Mouse (Mus musculus): ENCODE results near the gene Isy1. TPM values are rescaled to one million over a fixed set of nuclear protein-coding genes. Genes with fewer than 3 reads are reported as not detected.

The Isy1 gene
- total and polyA plus RNA-seq, 2 experiments from 2014 or later = 16.7 to 40.5 TPM

DNA sequence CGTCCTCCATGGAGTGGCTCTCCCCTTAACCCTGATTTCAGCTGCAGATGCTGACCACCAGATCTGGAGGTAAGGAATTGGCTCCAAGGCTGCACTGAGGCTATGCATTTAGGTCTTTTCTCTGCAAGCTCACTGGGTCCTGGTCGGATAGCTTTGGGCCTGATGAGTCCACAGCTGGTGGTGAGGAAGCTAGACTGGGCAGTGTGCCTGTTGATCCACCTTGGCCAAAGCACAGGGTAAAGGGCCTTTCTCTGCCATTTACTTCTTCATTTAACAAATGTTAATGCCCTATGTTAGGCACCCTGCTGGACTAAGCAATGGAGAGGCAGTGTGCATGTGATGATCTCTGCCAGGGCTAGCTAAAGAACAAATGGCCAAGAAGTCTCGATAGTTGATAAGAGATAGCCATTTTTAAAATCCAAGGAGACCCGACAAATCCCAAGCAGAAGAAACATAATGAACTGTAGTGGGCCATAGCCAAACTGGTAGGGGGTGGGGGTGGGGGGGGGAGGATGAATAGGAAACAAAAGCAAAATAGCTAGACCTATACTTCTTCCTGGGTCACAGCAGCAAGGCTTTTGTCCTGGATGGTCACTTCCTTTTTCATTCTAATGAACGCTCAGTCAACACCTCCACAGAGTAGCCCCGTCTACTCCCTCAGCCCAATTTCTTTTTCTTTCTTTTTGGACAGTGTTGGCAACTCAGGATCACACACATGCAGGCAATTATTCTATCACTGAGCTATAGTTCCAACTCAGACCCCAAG is 43.0 kb downstream of the Isy1 start:
- ATAC-seq (ENCODE audit: insufficient read depth, low read depth) (no peak), DNase-seq (ENCODE audit: low spot score) (no peak)
- Histone ChIP-seq H3K4me3 (ENCODE audit: low read depth, low read length) (no peak overlapping the region), H3K9ac (replicated peaks; ENCODE audit: low read depth, low read length) (no peak overlapping the region), H3K27me3 (ENCODE audit: control insufficient read depth, insufficient read depth, low read length) (no peaks in the 10 kb centered on the region), H3K36me3 (replicated peaks; ENCODE audit: control insufficient read depth, insufficient read depth, low read length) (peaks cover 11% of the 10 kb centered on the region), H3K4me1 (ENCODE audit: control insufficient read depth, insufficient read depth) (no peaks in the 10 kb centered on the region), H3K9me3 (replicated peaks; ENCODE audit: control insufficient read depth, low read length) (no peaks in the 10 kb centered on the region), H3K4me2 (ENCODE audit: low read depth, low read length) (no peak overlapping the region), H3K27ac (ENCODE audit: low read depth) (no peak overlapping the region)
- 63% methylated on average over 6 of the region's 6 CpGs for WGBS
- TF ChIP-seq EP300 (IDR thresholded peaks at IDR 0.05; ENCODE audit: low read depth) (no peak), CTCF (IDR thresholded peaks at IDR 0.05; ENCODE audit: low read depth) (no peak)

DNA sequence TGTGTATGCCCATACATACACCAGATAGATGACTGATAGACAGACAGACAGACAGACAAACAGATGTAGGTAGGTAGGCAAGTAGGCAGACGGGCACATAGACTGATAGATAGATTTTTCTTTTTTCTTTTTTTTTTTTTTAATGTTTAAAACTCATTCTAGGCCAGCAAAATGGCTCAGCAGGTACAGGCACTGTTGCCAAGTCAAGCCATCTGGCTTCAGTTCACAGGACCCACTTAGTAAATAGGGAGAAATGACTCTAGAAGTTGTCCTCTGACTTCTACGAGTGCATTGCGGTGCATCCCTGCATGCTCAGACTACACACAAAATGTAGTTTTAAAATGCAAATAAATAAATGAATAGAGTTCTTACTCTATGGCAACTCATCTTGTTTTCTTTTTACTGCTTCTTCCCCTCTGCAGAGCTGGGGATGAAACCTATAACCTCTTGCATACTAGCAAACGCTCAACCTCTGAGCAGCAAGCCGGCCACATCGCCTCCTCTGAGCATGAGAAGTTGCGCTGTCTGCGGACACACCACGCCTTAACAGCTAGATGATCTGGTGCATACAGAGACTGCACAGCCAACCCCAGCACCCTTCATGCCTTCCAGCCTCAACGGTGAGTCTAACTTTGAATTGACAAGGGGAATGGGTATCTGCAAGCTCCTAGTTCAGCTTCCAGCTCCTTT is 44.6 kb downstream of the Isy1 start:
- Histone ChIP-seq H3K4me2 (ENCODE audit: low read depth, low read length) (no peak overlapping the region), H3K4me1 (ENCODE audit: control insufficient read depth, insufficient read depth) (peaks cover 2% of the 10 kb centered on the region), H3K4me3 (ENCODE audit: low read depth, low read length) (no peak overlapping the region), H3K27me3 (ENCODE audit: control insufficient read depth, insufficient read depth, low read length) (no peaks in the 10 kb centered on the region), H3K9me3 (replicated peaks; ENCODE audit: control insufficient read depth, low read length) (no peaks in the 10 kb centered on the region), H3K9ac (replicated peaks; ENCODE audit: low read depth, low read length) (no peak overlapping the region), H3K27ac (ENCODE audit: low read depth) (no peak overlapping the region), H3K36me3 (replicated peaks; ENCODE audit: control insufficient read depth, insufficient read depth, low read length) (peaks cover 11% of the 10 kb centered on the region)
- no peak for DNase-seq (ENCODE audit: low spot score)
- TF ChIP-seq CTCF (IDR thresholded peaks at IDR 0.05; ENCODE audit: low read depth) (no peak), EP300 (IDR thresholded peaks at IDR 0.05; ENCODE audit: low read depth) (no peak)
- 89% methylated on average over 10 of the region's 10 CpGs for WGBS
- no peak for ATAC-seq (ENCODE audit: insufficient read depth, low read depth)

GRCm38 (mm10) chr6:87791826-87792225 is 46.8 kb downstream of the Isy1 start:
- Histone ChIP-seq H3K4me2 (ENCODE audit: low read depth, low read length) (no peak overlapping the region), H3K36me3 (replicated peaks; ENCODE audit: control insufficient read depth, insufficient read depth, low read length) (peaks cover 11% of the 10 kb centered on the region), H3K27me3 (ENCODE audit: control insufficient read depth, insufficient read depth, low read length) (no peaks in the 10 kb centered on the region), H3K4me3 (ENCODE audit: low read depth, low read length) (no peak overlapping the region), H3K27ac (ENCODE audit: low read depth) (no peak overlapping the region), H3K4me1 (ENCODE audit: control insufficient read depth, insufficient read depth) (peaks cover 8% of the 10 kb centered on the region), H3K9me3 (replicated peaks; ENCODE audit: control insufficient read depth, low read length) (no peaks in the 10 kb centered on the region), H3K9ac (replicated peaks; ENCODE audit: low read depth, low read length) (no peak overlapping the region)
- 89% methylated on average over 5 of the region's 5 CpGs for WGBS
- TF ChIP-seq CTCF (IDR thresholded peaks at IDR 0.05; ENCODE audit: low read depth) = no peak
- no peak for TF ChIP-seq EP300 (IDR thresholded peaks at IDR 0.05; ENCODE audit: low read depth)
- ATAC-seq (ENCODE audit: insufficient read depth, low read depth) (no peak), DNase-seq (ENCODE audit: low spot score) (no peak)

DNA sequence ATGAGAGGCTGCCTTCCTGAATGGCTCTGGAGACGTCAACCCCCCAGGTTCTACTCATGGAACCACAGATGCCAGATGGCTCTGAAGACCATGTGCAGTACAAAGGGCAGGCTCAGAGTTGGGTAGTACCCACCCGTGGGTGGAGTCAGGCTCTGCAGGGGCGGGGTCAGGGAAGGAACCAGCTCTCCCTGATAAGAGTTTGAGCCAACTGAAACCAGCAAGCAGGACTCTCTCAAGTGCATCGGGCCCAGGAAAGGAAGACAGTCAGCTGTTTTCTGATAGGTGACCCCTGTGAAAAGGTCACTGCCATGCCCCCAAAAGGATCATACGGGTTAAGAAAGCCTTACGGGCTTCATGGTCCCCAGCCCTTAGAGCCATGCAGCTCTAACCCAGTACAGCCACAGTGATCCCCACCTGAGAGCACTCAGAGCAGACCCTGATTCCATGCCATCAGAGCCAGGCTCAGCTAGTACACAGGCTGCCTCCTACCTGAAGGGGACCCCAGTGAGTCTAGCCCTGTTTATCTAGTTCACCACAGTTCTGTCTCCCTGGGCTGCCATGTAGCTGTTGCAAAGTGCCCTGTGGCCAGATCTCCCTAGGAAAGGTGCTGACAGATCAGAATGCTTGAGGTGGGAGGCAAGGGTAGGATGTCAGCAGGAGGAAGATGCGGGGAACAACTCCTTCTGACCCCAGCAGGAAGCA is 47.7 kb downstream of the Isy1 start:
- WGBS = 58% methylated on average over 7 of the region's 7 CpGs
- TF ChIP-seq CTCF (IDR thresholded peaks at IDR 0.05; ENCODE audit: low read depth) = no peak
- Histone ChIP-seq H3K4me3 (ENCODE audit: low read depth, low read length) (no peak overlapping the region), H3K4me2 (ENCODE audit: low read depth, low read length) (no peak overlapping the region), H3K9ac (replicated peaks; ENCODE audit: low read depth, low read length) (no peak overlapping the region), H3K4me1 (ENCODE audit: control insufficient read depth, insufficient read depth) (peaks cover 8% of the 10 kb centered on the region), H3K27ac (ENCODE audit: low read depth) (no peak overlapping the region), H3K27me3 (ENCODE audit: control insufficient read depth, insufficient read depth, low read length) (no peaks in the 10 kb centered on the region), H3K9me3 (replicated peaks; ENCODE audit: control insufficient read depth, low read length) (no peaks in the 10 kb centered on the region), H3K36me3 (replicated peaks; ENCODE audit: control insufficient read depth, insufficient read depth, low read length) (peaks cover 11% of the 10 kb centered on the region)
- ATAC-seq (ENCODE audit: insufficient read depth, low read depth) (0 out of 2 replicates have a peak, but pooled peaks have one; percentile 27), DNase-seq (ENCODE audit: low spot score) (no peak)

DNA sequence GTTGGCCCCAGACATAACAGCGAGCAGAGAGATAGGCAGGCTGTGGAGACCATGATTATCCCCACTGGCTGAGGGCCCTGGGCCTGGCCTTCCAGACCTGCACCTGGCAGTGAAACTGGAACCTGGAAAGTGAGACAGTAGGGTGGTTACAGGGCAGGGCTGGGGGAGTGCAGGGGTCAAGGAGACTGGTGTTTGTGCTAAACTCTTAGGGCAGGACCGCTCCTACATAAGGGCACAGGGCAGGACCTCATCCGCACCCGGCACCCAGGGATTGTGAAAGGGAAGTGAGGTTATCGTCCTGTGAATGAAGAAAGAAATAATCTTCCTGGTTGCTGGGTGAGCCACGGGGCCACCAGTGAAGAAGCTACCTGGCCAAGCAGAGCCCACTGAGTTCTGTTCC is 48.8 kb downstream of the Isy1 start:
- 81% methylated on average over 6 of the region's 6 CpGs for WGBS
- Histone ChIP-seq H3K36me3 (replicated peaks; ENCODE audit: control insufficient read depth, insufficient read depth, low read length) (peaks cover 11% of the 10 kb centered on the region), H3K9me3 (replicated peaks; ENCODE audit: control insufficient read depth, low read length) (no peaks in the 10 kb centered on the region), H3K9ac (replicated peaks; ENCODE audit: low read depth, low read length) (0 out of 2 replicates have a peak overlapping the region, but pooled peaks have one; percentile 25), H3K4me2 (ENCODE audit: low read depth, low read length) (no peak overlapping the region), H3K27me3 (ENCODE audit: control insufficient read depth, insufficient read depth, low read length) (no peaks in the 10 kb centered on the region), H3K4me3 (ENCODE audit: low read depth, low read length) (no peak overlapping the region), H3K4me1 (ENCODE audit: control insufficient read depth, insufficient read depth) (peaks cover 8% of the 10 kb centered on the region), H3K27ac (ENCODE audit: low read depth) (peak overlapping the region; percentile 67; the same call in 1 of the 2 replicates)
- no peak for TF ChIP-seq CTCF (IDR thresholded peaks at IDR 0.05; ENCODE audit: low read depth)
- no peak for TF ChIP-seq EP300 (IDR thresholded peaks at IDR 0.05; ENCODE audit: low read depth)
- DNase-seq (ENCODE audit: low spot score) (no peak), ATAC-seq (ENCODE audit: insufficient read depth, low read depth) (no peak)

Measured in heart, postnatal 0 days (tissue).